Mouse (Mus musculus): Measurements from ENCODE around the gene Car11.

DNA sequence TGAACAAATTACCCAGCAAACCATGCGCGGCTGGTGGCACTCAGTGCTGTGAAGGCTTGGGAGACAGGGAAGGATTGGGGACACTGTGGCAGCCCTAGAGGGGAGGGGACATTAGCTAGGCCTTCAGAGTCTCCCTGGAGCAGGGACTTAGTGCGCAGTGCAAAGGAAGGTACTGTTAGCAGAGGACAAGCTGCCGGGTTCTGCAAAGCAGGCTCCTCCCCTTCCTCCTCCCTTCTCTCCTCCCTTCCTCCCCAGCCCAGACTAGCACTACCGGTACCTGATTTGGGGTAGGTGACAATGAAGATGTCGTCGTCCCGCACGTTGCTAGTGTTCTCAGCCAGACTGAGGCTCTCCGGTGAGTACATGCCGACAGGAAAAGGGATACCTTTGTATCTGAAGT is 42.1 kb downstream of the Car11 start:
- TF ChIP-seq POLR2A (IDR thresholded peaks at IDR 0.05; ENCODE audit: control insufficient read depth in 1 of 2, insufficient read depth in 1 of 2, low read depth in 1 of 2, low read length in 2 of 2, poor library complexity in 1 of 2), result no peak
- no peak for TF ChIP-seq SIN3A (IDR thresholded peaks at IDR 0.05; ENCODE audit: low read length)
- no peak for TF ChIP-seq EP300 (IDR thresholded peaks at IDR 0.05; ENCODE audit: low read depth in 1 of 2, low read length in 2 of 2)
- TF ChIP-seq UBTF (IDR thresholded peaks at IDR 0.05; ENCODE audit: borderline replicate concordance, insufficient read depth, low read depth, low read length), result no peak
- no peak for TF ChIP-seq GATA1 (IDR thresholded peaks at IDR 0.05; ENCODE audit: low read depth, low read length)
- TF ChIP-seq CTCF (IDR thresholded peaks at IDR 0.05 in 2 of 3, conservative IDR thresholded peaks at IDR 0.05 in 1 of 3; ENCODE audit: control insufficient read depth in 1 of 3, insufficient read depth in 1 of 3, low read depth in 2 of 3, low read length in 3 of 3, poor library complexity in 1 of 3, severe bottlenecking in 1 of 3), result no peak
- TF ChIP-seq HCFC1 (IDR thresholded peaks at IDR 0.05; ENCODE audit: low read depth, low read length), result no peak
- TF ChIP-seq ZKSCAN1 (IDR thresholded peaks at IDR 0.05; ENCODE audit: low read depth, low read length), result no peak
- no peak for TF ChIP-seq POLR2AphosphoS5 (IDR thresholded peaks at IDR 0.05; ENCODE audit: borderline replicate concordance, low read depth, low read length)
- TF ChIP-seq MEF2A (IDR thresholded peaks at IDR 0.05; ENCODE audit: extremely low read depth, insufficient replicate concordance, low read depth, low read length, poor library complexity, severe bottlenecking), result no peak
- TF ChIP-seq MXI1 (IDR thresholded peaks at IDR 0.05; ENCODE audit: low read depth, low read length), result no peak
- no peak for TF ChIP-seq MYC (IDR thresholded peaks at IDR 0.05; ENCODE audit: low read depth, low read length)

All from MEL (cell line).